ENCODE assay signal across 11 mouse cellular contexts in genomic region chr13:108301411-108301810, GRCm38 (mm10). TPM values are rescaled to one million over a fixed set of nuclear protein-coding genes. Genes with fewer than 3 reads are reported as not detected.
DNase-seq lines count a peak whose midpoint lies in the region; ATAC-seq and TF ChIP-seq lines count a peak whose summit lies in the region.
"Had no signal": no experiment of that assay in that cellular context is flagged by ENCODE, and none has a peak within 500 bp of the region (broad histone marks: within the 10 kb centered on the region; RNA-seq: fewer than 3 reads in every experiment).

No protein-coding gene starts in this region.

- TF ChIP-seq POLR2A in kidney, adult 2 months (IDR thresholded peaks at IDR 0.05; ENCODE audit: low read depth, low read length), result no peak

- TF ChIP-seq CTCF in kidney, adult 2 months (conservative IDR thresholded peaks at IDR 0.05; ENCODE audit: insufficient read depth, insufficient read length, low read depth, low read length), result no peak

- intact Hi-C loops in heart, postnatal 10 days (cut with DNase I), result no loop called here

- no peaks in the 10 kb centered on the region; the same call in 1 of the 2 replicates for H3K27me3 ChIP-seq in kidney, adult 2 months (replicated peaks; ENCODE audit: control insufficient read depth, insufficient read depth, low read length)
- no peaks in the 10 kb centered on the region for H3K27me3 ChIP-seq in embryonic facial prominence, embryonic 10.5 days (replicated peaks; ENCODE audit: low read depth, poor library complexity, severe bottlenecking)
- no peaks in the 10 kb centered on the region for H3K27me3 ChIP-seq in midbrain, embryonic 16.5 days (ENCODE audit: control insufficient read depth, insufficient read depth, low read depth, low read length)
- H3K27me3 ChIP-seq: embryonic facial prominence, embryonic 15.5 days had no signal

- peak; percentile 38 for DNase-seq in kidney, adult 2 months
- no peak for DNase-seq in kidney, adult 8-10 months
- DNase-seq in embryonic facial prominence, embryonic 10.5 days (ENCODE audit: low spot score), result peak; percentile 59
- DNase-seq in kidney, postnatal 10 days, result peak; percentile 44
- DNase-seq in thymus, adult 18-20 months, result no peak
- no peak for DNase-seq in adrenal gland, postnatal 4 days (ENCODE audit: low spot score in 2 of 2)
- DNase-seq in heart, postnatal 10 days, result no peak
- DNase-seq: thymus, postnatal 36 days had no signal

- H3K4me3 ChIP-seq in kidney, adult 2 months (ENCODE audit: insufficient read depth, low read depth, low read length), result no peak overlapping the region
- H3K4me3 ChIP-seq in embryonic facial prominence, embryonic 10.5 days, result no peak overlapping the region
- H3K4me3 ChIP-seq in midbrain, embryonic 16.5 days (ENCODE audit: low read depth, low read length), result no peak overlapping the region
- H3K4me3 ChIP-seq: embryonic facial prominence, embryonic 15.5 days had no signal

- H3K9me3 ChIP-seq in embryonic facial prominence, embryonic 10.5 days, result no peaks in the 10 kb centered on the region
- H3K9me3 ChIP-seq in midbrain, embryonic 16.5 days (replicated peaks; ENCODE audit: control insufficient read depth, low read length, poor library complexity, severe bottlenecking), result no peaks in the 10 kb centered on the region
- H3K9me3 ChIP-seq: embryonic facial prominence, embryonic 15.5 days had no signal

- H3K27ac ChIP-seq in kidney, adult 2 months (ENCODE audit: insufficient read depth, low read depth, low read length), result no peak overlapping the region; the same call in 1 of the 2 replicates
- H3K27ac ChIP-seq in embryonic facial prominence, embryonic 10.5 days (replicated peaks), result peak overlapping the region; percentile 81
- no peak overlapping the region for H3K27ac ChIP-seq in midbrain, embryonic 16.5 days (ENCODE audit: low read length)
- H3K27ac ChIP-seq: embryonic facial prominence, embryonic 15.5 days; liver, embryonic 14.5 days had no signal

- no peak overlapping the region for H3K4me2 ChIP-seq in midbrain, embryonic 16.5 days (ENCODE audit: low read length)
- H3K4me2 ChIP-seq: embryonic facial prominence, embryonic 15.5 days had no signal

- ATAC-seq in midbrain, embryonic 16.5 days, result peak; percentile 57; the same call in 1 of the 2 replicates

- H3K4me1 ChIP-seq in kidney, adult 2 months (ENCODE audit: control insufficient read depth, insufficient read depth, low read length), result peaks cover 4% of the 10 kb centered on the region; the same call in 1 of the 2 replicates
- peaks cover 53% of the 10 kb centered on the region for H3K4me1 ChIP-seq in embryonic facial prominence, embryonic 10.5 days
- no peaks in the 10 kb centered on the region; the same call in 1 of the 2 replicates for H3K4me1 ChIP-seq in midbrain, embryonic 16.5 days (ENCODE audit: control insufficient read depth, insufficient read depth, low read length)

- no peak overlapping the region for H3K9ac ChIP-seq in midbrain, embryonic 16.5 days (ENCODE audit: low read depth, low read length)
- H3K9ac ChIP-seq: embryonic facial prominence, embryonic 15.5 days; liver, embryonic 14.5 days had no signal

- H3K36me3 ChIP-seq in kidney, adult 2 months (ENCODE audit: control insufficient read depth, insufficient read depth, low read length), result no peaks in the 10 kb centered on the region
- no peaks in the 10 kb centered on the region for H3K36me3 ChIP-seq in embryonic facial prominence, embryonic 10.5 days (replicated peaks)
- no peaks in the 10 kb centered on the region for H3K36me3 ChIP-seq in midbrain, embryonic 16.5 days (ENCODE audit: control insufficient read depth, insufficient read depth, low read length)
- H3K36me3 ChIP-seq: embryonic facial prominence, embryonic 15.5 days had no signal

- WGBS in kidney, adult 2 months, result 52% methylated on average over 7 of the region's 7 CpGs
- 25% methylated on average over 7 of the region's 7 CpGs for WGBS in embryonic facial prominence, embryonic 10.5 days
- 34% methylated on average over 7 of the region's 7 CpGs for WGBS in midbrain, embryonic 16.5 days

RNA-seq across cellular contexts. Expression of gene Depdc1b, which starts 14.7 kb away (rescaled TPM):
- polyA plus RNA-seq in kidney, adult 2 months (2012; rRNA removed), result 10.9 and 11.2 TPM in 2 replicates
- 18.7 and 21.5 TPM in 2 replicates for polyA plus RNA-seq in embryonic facial prominence, embryonic 10.5 days (2016; fragmentation: Nextera tagmentation; extraction: Ambion mirVana)
- 1.6 and 1.8 TPM in 2 replicates for polyA plus RNA-seq in midbrain, embryonic 16.5 days (2015; fragmentation: Nextera tagmentation; extraction: Ambion mirVana)
- 1 to 10 TPM; 4.9 to 7.9 TPM for total RNA-seq in adrenal gland, postnatal 4 days (2021)
- total RNA-seq in heart, postnatal 10 days (2021), result 1 to 10 TPM; 2.3 to 2.5 TPM

Comparison
In these comparisons a context has a peak if more than half of its experiments do, and no peak if none do; other contexts are left out.
1. DNase-seq: peak in kidney, adult 2 months (single experiment), embryonic facial prominence, embryonic 10.5 days (single experiment) and kidney, postnatal 10 days (single experiment); none in kidney, adult 8-10 months (0 of 2), thymus, adult 18-20 months (0 of 2), adrenal gland, postnatal 4 days (0 of 2) and heart, postnatal 10 days (0 of 2).